Mouse (Mus musculus) heart, embryonic 11.5 days (tissue): ENCODE results near the gene Gm10720. TPM values are rescaled to one million over a fixed set of nuclear protein-coding genes. Genes with fewer than 3 reads are reported as not detected.
"Not testable (repeated sequence)": the region's sequence is repeated elsewhere in the genome, so short reads cannot be mapped to it uniquely, and the experiment has no call there.

Source experiments
- ATAC-seq: fragments of 200-750 bp; cut with Nextera tagmentation; replicated peaks from 2 replicates; pipeline ENCODE4 v1.8.0; 2017; ENCODE audit warnings: moderate library complexity; ENCODE audit not compliant: insufficient number of reproducible peaks, low FRiP score, low TSS enrichment
- H3K27ac ChIP-seq: fragments of 300-500 bp; sonication (generic); 2 replicates; pipeline ENCODE4 v1.5.1; 2014; ENCODE audit warnings: mild to moderate bottlenecking, low read depth, low read length
- H3K27me3 ChIP-seq: fragments of 300-500 bp; sonication (generic); 2 replicates; pipeline ENCODE4 v1.6.1; 2014; ENCODE audit warnings: mild to moderate bottlenecking, low read length, mixed read lengths; ENCODE audit not compliant: control insufficient read depth, insufficient read depth
- H3K36me3 ChIP-seq: fragments of 300-500 bp; sonication (generic); 2 replicates; pipeline ENCODE4 v1.6.1; 2014; ENCODE audit warnings: mild to moderate bottlenecking, low read length, moderate library complexity, mixed read lengths; ENCODE audit not compliant: control insufficient read depth, insufficient read depth
- H3K4me1 ChIP-seq: fragments of 300-500 bp; sonication (generic); 2 replicates; pipeline ENCODE4 v1.6.1; 2014; ENCODE audit warnings: low read length; ENCODE audit not compliant: control insufficient read depth, insufficient read depth
- H3K4me2 ChIP-seq: fragments of 300-500 bp; sonication (generic); 2 replicates; pipeline ENCODE4 v1.6.1; 2014; ENCODE audit warnings: mild to moderate bottlenecking, moderate library complexity
- H3K4me3 ChIP-seq: fragments of 300-500 bp; sonication (generic); 2 replicates; pipeline ENCODE4 v1.5.1; 2014; ENCODE audit warnings: low read depth, low read length
- H3K9ac ChIP-seq: fragments of 300-500 bp; sonication (generic); 2 replicates; pipeline ENCODE4 v1.6.1; 2014; ENCODE audit warnings: mild to moderate bottlenecking, low read depth, low read length, moderate library complexity
- H3K9me3 ChIP-seq: fragments of 300-500 bp; sonication (generic); replicated peaks from 2 replicates; pipeline ENCODE4 v1.6.1; 2016; ENCODE audit warnings: low read length; ENCODE audit not compliant: control insufficient read depth
- WGBS: fragments of 180-500 bp; shearing (Covaris S2); extraction: QIAGEN DNeasy Blood & Tissue Kit; methylation state at CpG from one replicate; pipeline ENCODE4 v1.1.7; 2014; ENCODE audit not compliant: insufficient replicate concordance; 5-methylcytosine and 5-hydroxymethylcytosine counted together
- polyA plus RNA-seq: library from polyadenylated mRNA; unstranded; fragments of >200 nt; fragmentation: Nextera tagmentation; extraction: Ambion mirVana; gene quantifications from 2 replicates; pipeline ENCODE4 v1.2.1, GENCODE M21; 2014

Gene Gm10720
- polyA plus RNA-seq, 1 experiment from 2014 or later: not detected

GRCm38 (mm10) chr9:3023312-3023984, 8.0 kb downstream of the Gm10720 start, which contains the start of gene Gm10718:
Gm10718 (plus strand) TSS chr9:3023547.
- H3K36me3 ChIP-seq, H3K27ac ChIP-seq, H3K4me1 ChIP-seq, H3K9ac ChIP-seq, H3K4me2 ChIP-seq, H3K4me3 ChIP-seq, H3K27me3 ChIP-seq, ATAC-seq, H3K9me3 ChIP-seq: not testable (repeated sequence)
- WGBS: 69% methylated on average over 9 of the region's 13 CpGs

- H3K27ac ChIP-seq, H3K4me1 ChIP-seq, H3K36me3 ChIP-seq, H3K4me3 ChIP-seq, ATAC-seq, H3K9ac ChIP-seq, H3K9me3 ChIP-seq, H3K4me2 ChIP-seq, H3K27me3 ChIP-seq: not testable (repeated sequence)
- 56% methylated on average over 14 of the region's 16 CpGs for WGBS
These were observed 8.7 kb downstream of the Gm10720 start for GRCm38 (mm10) chr9:3023985-3024648.

GRCm38 (mm10) chr9:3024912-3025467, 9.5 kb downstream of the Gm10720 start, which contains the start of gene Gm10717:
Gm10717 (plus strand) TSS chr9:3025417.
- not testable (repeated sequence) for H3K27ac ChIP-seq, H3K4me2 ChIP-seq, H3K36me3 ChIP-seq, H3K27me3 ChIP-seq, H3K9me3 ChIP-seq, ATAC-seq, H3K4me1 ChIP-seq, H3K9ac ChIP-seq, H3K4me3 ChIP-seq
- WGBS: 68% methylated on average over 12 of the region's 12 CpGs

GRCm38 (mm10) chr9:3025653-3026052, 10.2 kb downstream of the Gm10720 start:
- WGBS: 58% methylated on average over 4 of the region's 6 CpGs

GRCm38 (mm10) chr9:3026136-3026535, 10.7 kb downstream of the Gm10720 start:
- H3K27ac ChIP-seq, H3K36me3 ChIP-seq, H3K9me3 ChIP-seq, H3K4me3 ChIP-seq, H3K27me3 ChIP-seq, H3K9ac ChIP-seq, ATAC-seq, H3K4me1 ChIP-seq, H3K4me2 ChIP-seq: not testable (repeated sequence)
- WGBS: 70% methylated on average over 5 of the region's 5 CpGs

More at GRCm38 (mm10) chr9:3025653-3026052, 10.2 kb downstream of the Gm10720 start:
- H3K4me1 ChIP-seq, H3K4me3 ChIP-seq, H3K9ac ChIP-seq, ATAC-seq, H3K27ac ChIP-seq, H3K4me2 ChIP-seq, H3K9me3 ChIP-seq, H3K27me3 ChIP-seq, H3K36me3 ChIP-seq: not testable (repeated sequence)

- H3K4me3 ChIP-seq, ATAC-seq, H3K9me3 ChIP-seq, H3K27ac ChIP-seq, H3K9ac ChIP-seq, H3K36me3 ChIP-seq, H3K27me3 ChIP-seq, H3K4me1 ChIP-seq, H3K4me2 ChIP-seq: not testable (repeated sequence)
- 62% methylated on average over 9 of the region's 9 CpGs for WGBS
These were observed 11.3 kb downstream of the Gm10720 start for GRCm38 (mm10) chr9:3026741-3027140.

GRCm38 (mm10) chr9:3027200-3027599, 11.7 kb downstream of the Gm10720 start:
- H3K4me2 ChIP-seq, H3K4me1 ChIP-seq, H3K27me3 ChIP-seq, H3K9ac ChIP-seq, H3K36me3 ChIP-seq, H3K4me3 ChIP-seq, H3K9me3 ChIP-seq, H3K27ac ChIP-seq: not testable (repeated sequence)
- ATAC-seq: 0 out of 2 replicates have a peak, but pooled peaks have one; percentile 4
- WGBS: 66% methylated on average over 9 of the region's 9 CpGs

GRCm38 (mm10) chr9:3029276-3030000, 14.0 kb downstream of the Gm10720 start:
- 63% methylated on average over 12 of the region's 16 CpGs for WGBS
- not testable (repeated sequence) for ATAC-seq, H3K36me3 ChIP-seq, H3K9ac ChIP-seq, H3K4me3 ChIP-seq, H3K27ac ChIP-seq, H3K4me2 ChIP-seq, H3K4me1 ChIP-seq, H3K27me3 ChIP-seq, H3K9me3 ChIP-seq
